Mouse (Mus musculus) heart, adult 2 months (tissue): Measurements from ENCODE around the gene Haus6.

Source experiments
- CTCF ChIP-seq: fragments of 200-600 bp; IDR thresholded peaks from 2 replicates; pipeline ENCODE4 v1.8.1; 2022; ENCODE audit warnings: antibody characterized with exemption, mild to moderate bottlenecking, moderate library complexity
- EP300 ChIP-seq: fragments of 200-500 bp; IDR thresholded peaks from 2 replicates; pipeline ENCODE4 v1.6.1; 2011; ENCODE audit warnings: low read depth, low read length, control low read depth; ENCODE audit not compliant: insufficient read depth

GRCm38 (mm10) chr4:86612289-86612620 lies 400 bp upstream of the Haus6 start:
- TF ChIP-seq EP300 = no peak
- no peak for TF ChIP-seq CTCF
